Mouse (Mus musculus) heart, embryonic 16.5 days (tissue): ENCODE measurements at regions not wholly inside any gene's neighbourhood (a gene's known extent, or its start where the extent isn't known, plus 50 kb on each side); places are given as distances from the start of the nearest gene placed in this dataset.
A peak's percentile ranks its signal among the peaks of the same experiment; 100 is the strongest.

Source experiments
- ATAC-seq: fragments of 200-750 bp; cut with Nextera tagmentation; replicated peaks from 2 replicates; pipeline ENCODE4 v1.8.0; 2017; ENCODE audit warnings: moderate number of reproducible peaks; ENCODE audit not compliant: insufficient read depth, low FRiP score; ENCODE audit errors: extremely low read depth
- H3K27ac ChIP-seq: fragments of 300-500 bp; sonication (generic); 2 replicates; pipeline ENCODE4 v1.5.1; 2014; ENCODE audit warnings: mild to moderate bottlenecking, low read length, control low read depth, moderate library complexity
- H3K27me3 ChIP-seq: fragments of 300-500 bp; sonication (generic); 2 replicates; pipeline ENCODE4 v1.6.1; 2014; ENCODE audit warnings: low read length, mixed read lengths; ENCODE audit not compliant: control insufficient read depth, insufficient read depth
- H3K36me3 ChIP-seq: fragments of 300-500 bp; sonication (generic); 2 replicates; pipeline ENCODE4 v1.6.1; 2014; ENCODE audit not compliant: control insufficient read depth, insufficient read depth
- H3K4me1 ChIP-seq: fragments of 300-500 bp; sonication (generic); 2 replicates; pipeline ENCODE4 v1.6.1; 2014; ENCODE audit warnings: low read length, mixed read lengths; ENCODE audit not compliant: control insufficient read depth, insufficient read depth
- H3K4me2 ChIP-seq: fragments of 300-500 bp; sonication (generic); 2 replicates; pipeline ENCODE4 v1.6.1; 2014; ENCODE audit warnings: low read depth, mild to moderate bottlenecking, control low read depth, low read length
- H3K4me3 ChIP-seq: fragments of 300-500 bp; sonication (generic); 2 replicates; pipeline ENCODE4 v1.5.1; 2014; ENCODE audit warnings: mild to moderate bottlenecking, control low read depth, low read length
- H3K9ac ChIP-seq: fragments of 300-500 bp; sonication (generic); 2 replicates; pipeline ENCODE4 v1.6.1; 2014; ENCODE audit warnings: low read length, control low read depth
- H3K9me3 ChIP-seq: fragments of 300-500 bp; sonication (generic); replicated peaks from 2 replicates; pipeline ENCODE4 v1.6.1; 2016; ENCODE audit warnings: low read length; ENCODE audit not compliant: control insufficient read depth
- WGBS: fragments of 180-500 bp; shearing (Covaris S2); extraction: QIAGEN DNeasy Blood & Tissue Kit; methylation state at CpG from one replicate; pipeline ENCODE4 v1.1.7; 2014; 5-methylcytosine and 5-hydroxymethylcytosine counted together

DNA sequence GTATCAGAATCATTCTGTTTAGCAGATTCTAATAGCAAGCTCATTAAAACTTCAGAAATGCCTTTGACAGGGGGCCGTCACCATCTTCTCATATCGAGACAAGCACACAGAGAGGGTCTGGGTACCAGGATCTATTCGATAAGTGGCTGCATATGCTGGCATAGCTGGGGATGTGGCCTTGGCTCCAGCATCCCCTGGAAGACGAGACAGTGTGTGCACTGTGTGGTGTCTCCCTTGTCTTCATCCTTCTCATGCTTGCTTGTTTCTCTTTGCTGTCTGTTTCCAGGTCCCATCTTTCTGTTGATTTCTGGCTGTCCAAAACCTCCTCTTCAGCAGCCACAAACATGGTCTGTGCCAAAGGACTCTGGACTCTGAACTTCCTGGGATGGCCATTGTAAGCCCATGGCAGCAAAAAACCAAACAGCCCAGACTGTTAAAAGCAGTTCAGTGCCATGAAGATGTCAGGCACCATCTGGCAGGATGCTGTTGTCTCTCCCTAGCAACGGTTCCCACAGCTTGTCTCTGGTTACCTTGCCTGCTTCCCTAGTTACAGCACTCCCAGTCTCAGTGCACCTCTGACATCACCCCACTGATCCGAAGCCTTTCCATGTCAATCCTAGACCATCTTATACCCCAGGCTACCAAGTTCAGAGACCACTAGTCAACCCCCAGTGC is 56.5 kb downstream of the Kctd12 start:
- Histone ChIP-seq H3K36me3 (no peaks in the 10 kb centered on the region), H3K4me1 (no peaks in the 10 kb centered on the region), H3K9me3 (no peaks in the 10 kb centered on the region), H3K27ac (no peak overlapping the region), H3K27me3 (no peaks in the 10 kb centered on the region), H3K4me3 (no peak overlapping the region), H3K9ac (no peak overlapping the region), H3K4me2 (no peak overlapping the region)
- ATAC-seq, result no peak
- WGBS, result 70% methylated on average over 6 of the region's 6 CpGs

DNA sequence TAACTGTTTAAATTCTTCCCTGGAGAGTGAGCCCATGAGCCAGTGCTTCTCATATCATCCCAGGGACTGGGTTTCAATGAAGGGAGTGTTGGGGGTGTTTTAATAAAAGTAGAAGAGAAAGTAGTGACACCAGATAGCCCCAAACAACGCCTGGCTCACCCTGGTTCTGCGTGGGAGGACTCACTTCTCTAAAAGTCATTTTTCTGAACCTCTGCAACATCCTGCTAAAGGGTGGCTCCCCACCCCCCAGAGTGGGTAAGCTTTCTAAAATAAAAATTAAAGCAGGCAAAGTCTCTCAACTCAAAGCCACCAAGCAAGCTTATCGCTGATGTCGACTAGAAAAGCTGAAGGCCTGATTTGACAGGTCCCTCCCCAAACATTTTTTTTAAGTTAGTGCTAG is 57.8 kb downstream of the Kctd12 start:
- ATAC-seq, result no peak
- no peak overlapping the region for H3K27ac ChIP-seq
- no peaks in the 10 kb centered on the region for H3K27me3 ChIP-seq
- no peak overlapping the region for H3K4me3 ChIP-seq
- no peaks in the 10 kb centered on the region for H3K36me3 ChIP-seq
- no peaks in the 10 kb centered on the region for H3K9me3 ChIP-seq
- 59% methylated on average over 4 of the region's 4 CpGs for WGBS
- H3K9ac ChIP-seq, result no peak overlapping the region
- no peaks in the 10 kb centered on the region for H3K4me1 ChIP-seq
- no peak overlapping the region for H3K4me2 ChIP-seq

DNA sequence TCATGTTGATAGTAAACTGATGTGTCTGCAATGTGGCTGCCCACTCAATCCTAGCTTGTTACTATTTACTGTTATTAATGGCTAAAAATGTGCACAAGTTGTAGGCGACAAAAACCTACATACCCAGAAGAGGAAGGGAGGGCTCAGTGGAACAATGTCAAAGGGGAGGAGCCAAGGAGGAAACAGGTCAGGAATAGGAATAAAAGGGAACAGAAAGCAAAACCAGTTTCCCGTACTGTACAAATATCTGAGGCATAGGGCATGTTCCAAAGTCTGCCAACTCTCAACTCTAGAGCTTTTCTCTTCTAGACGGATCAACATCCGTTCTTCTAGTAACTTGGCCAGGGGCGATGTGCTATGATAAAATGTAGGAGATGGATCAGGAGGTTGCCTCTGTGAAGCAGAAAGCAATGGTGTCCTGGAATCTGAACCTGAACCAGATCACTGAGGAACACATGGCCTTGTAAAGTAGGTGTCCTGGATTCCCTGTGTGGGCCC is 59.9 kb downstream of the Kctd12 start:
- peaks cover 2% of the 10 kb centered on the region; the same call in 1 of the 2 replicates for H3K4me1 ChIP-seq
- H3K4me3 ChIP-seq, result no peak overlapping the region
- no peak overlapping the region for H3K27ac ChIP-seq
- no peaks in the 10 kb centered on the region for H3K36me3 ChIP-seq
- whole genome bisulfite sequencing, result 72% methylated on average over 5 of the region's 5 CpGs
- no peaks in the 10 kb centered on the region for H3K27me3 ChIP-seq
- H3K9me3 ChIP-seq, result no peaks in the 10 kb centered on the region
- no peak overlapping the region for H3K4me2 ChIP-seq
- ATAC-seq, result no peak
- no peak overlapping the region for H3K9ac ChIP-seq

DNA sequence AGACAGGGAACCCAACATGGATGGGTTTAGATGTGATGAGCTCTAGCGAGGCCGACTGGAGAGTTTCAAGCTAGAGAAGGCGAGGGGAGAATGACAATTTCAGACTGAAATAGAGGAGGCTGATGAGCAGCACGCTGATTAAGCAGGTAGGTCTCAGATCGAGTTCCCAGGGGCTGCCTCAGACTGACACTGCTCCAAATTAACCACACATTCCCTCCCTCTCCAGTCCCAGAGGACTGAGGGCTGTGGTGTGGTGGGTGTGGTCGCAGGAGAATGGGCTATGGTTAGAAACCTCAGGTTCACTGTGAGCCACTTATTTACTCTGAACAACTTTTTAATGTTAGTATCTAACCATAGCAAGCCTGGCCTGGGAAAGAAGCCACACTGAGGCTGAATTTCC is 62.0 kb downstream of the Kctd12 start:
- Histone ChIP-seq H3K9me3 (no peaks in the 10 kb centered on the region), H3K36me3 (no peaks in the 10 kb centered on the region), H3K4me1 (peaks cover 2% of the 10 kb centered on the region; the same call in 1 of the 2 replicates), H3K27me3 (no peaks in the 10 kb centered on the region), H3K27ac (no peak overlapping the region), H3K4me2 (no peak overlapping the region), H3K9ac (no peak overlapping the region), H3K4me3 (no peak overlapping the region)
- 73% methylated on average over 6 of the region's 6 CpGs for WGBS
- no peak for ATAC-seq

DNA sequence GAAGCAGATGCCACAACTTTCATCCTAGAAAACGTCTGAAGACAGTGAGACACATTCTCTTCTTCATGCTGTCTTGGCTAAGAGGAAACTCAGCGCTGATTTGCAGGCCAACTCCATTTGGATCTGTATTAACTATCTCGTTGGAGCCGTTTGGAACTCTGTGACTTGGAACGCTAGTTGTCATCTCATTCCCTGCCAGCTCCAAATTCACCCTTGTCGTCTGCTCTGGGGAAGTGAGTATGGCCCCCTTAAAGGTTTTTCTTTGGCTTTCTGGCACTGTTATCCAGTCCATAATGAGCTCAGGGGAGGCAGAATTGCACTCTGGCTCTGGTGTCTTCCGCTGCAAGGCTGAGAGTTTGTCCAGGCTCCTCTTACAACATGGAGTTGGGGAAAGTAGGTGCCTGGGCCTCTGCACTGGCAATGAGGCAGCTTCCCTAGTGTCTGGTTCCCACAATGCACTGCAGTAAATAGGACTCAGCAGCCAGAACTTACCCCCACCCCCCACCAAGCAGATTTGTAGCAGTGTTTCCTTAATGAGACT is 63.1 kb downstream of the Kctd12 start:
- no peak; the same call in 1 of the 2 replicates for ATAC-seq
- Histone ChIP-seq H3K4me2 (no peak overlapping the region), H3K4me1 (peaks cover 2% of the 10 kb centered on the region; the same call in 1 of the 2 replicates), H3K36me3 (no peaks in the 10 kb centered on the region), H3K27me3 (no peaks in the 10 kb centered on the region), H3K4me3 (no peak overlapping the region), H3K27ac (no peak overlapping the region), H3K9me3 (no peaks in the 10 kb centered on the region), H3K9ac (no peak overlapping the region)
- WGBS, result 64% methylated on average over 7 of the region's 7 CpGs

DNA sequence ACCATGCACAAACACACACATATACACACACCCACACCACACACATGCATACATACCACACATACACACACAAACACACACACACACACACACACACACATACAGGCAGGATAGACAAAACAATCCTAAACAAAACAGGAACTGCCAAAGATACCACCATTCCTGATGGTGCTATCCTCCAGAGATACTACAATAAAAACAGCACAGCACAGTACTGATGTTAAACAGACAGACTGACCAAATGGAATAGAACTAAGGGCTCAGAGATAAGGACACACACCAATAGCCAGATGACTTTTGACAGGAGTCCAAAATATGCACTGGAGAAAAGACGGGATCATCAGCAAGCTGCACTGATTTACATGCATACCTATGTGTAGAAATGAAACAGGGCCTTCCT is 64.5 kb downstream of the Kctd12 start:
- peak; percentile 59; the same call in 1 of the 2 replicates for ATAC-seq
- Histone ChIP-seq H3K27me3 (no peaks in the 10 kb centered on the region), H3K27ac (no peak overlapping the region), H3K36me3 (no peaks in the 10 kb centered on the region), H3K9ac (no peak overlapping the region), H3K4me1 (peaks cover 2% of the 10 kb centered on the region; the same call in 1 of the 2 replicates), H3K4me3 (no peak overlapping the region), H3K4me2 (no peak overlapping the region), H3K9me3 (no peaks in the 10 kb centered on the region)
- 18% methylated on average over 1 of the region's 1 CpGs for WGBS

DNA sequence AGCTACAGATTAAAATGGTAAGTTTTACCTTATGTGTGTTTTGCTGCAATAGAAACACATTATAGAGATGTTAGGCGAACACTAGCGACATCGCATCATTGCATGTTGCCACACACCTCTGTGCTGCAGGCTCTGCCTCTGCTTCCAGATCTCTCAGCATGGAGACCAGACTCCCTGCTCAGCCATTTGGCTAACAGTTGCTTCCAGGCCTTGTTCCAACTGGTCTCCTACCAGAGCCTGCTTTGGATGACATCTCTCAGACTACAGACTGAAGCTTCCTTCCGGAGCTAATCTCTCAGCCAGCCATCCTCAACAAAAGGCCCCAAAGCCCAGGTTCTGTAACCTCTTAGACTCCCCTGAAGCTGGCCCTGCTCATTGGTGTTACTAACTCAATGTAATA is 66.5 kb downstream of the Kctd12 start:
- WGBS, result 86% methylated on average over 4 of the region's 4 CpGs
- Histone ChIP-seq H3K36me3 (no peaks in the 10 kb centered on the region), H3K27me3 (no peaks in the 10 kb centered on the region), H3K9ac (no peak overlapping the region), H3K9me3 (no peaks in the 10 kb centered on the region), H3K4me1 (peaks cover 2% of the 10 kb centered on the region; the same call in 1 of the 2 replicates), H3K4me3 (no peak overlapping the region), H3K27ac (no peak overlapping the region), H3K4me2 (no peak overlapping the region)
- ATAC-seq, result no peak

DNA sequence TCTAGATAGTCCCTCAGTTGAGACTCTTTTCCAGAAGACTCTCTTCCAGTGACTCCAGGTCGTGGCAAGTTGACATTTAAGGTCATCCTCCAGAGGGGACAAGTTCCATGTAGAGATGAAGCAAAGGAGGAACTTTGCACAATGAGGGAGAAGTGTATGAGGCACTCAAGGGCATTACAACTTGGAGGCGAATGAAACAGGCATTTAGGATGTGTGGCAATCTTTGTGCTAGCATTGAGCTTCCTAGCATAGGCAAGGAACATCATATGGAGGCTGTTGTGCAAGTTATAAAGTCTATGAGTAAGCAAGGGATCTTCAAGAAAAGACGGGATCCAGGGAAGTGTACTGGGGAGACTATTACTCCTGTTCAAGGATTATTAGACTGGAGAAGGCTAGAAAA is 70.9 kb downstream of the Kctd12 start:
- Histone ChIP-seq H3K27ac (no peak overlapping the region), H3K4me3 (no peak overlapping the region), H3K9ac (no peak overlapping the region), H3K36me3 (no peaks in the 10 kb centered on the region), H3K27me3 (no peaks in the 10 kb centered on the region), H3K4me1 (no peaks in the 10 kb centered on the region), H3K4me2 (no peak overlapping the region), H3K9me3 (no peaks in the 10 kb centered on the region)
- no peak for ATAC-seq
- WGBS, result 64% methylated on average over 3 of the region's 3 CpGs

DNA sequence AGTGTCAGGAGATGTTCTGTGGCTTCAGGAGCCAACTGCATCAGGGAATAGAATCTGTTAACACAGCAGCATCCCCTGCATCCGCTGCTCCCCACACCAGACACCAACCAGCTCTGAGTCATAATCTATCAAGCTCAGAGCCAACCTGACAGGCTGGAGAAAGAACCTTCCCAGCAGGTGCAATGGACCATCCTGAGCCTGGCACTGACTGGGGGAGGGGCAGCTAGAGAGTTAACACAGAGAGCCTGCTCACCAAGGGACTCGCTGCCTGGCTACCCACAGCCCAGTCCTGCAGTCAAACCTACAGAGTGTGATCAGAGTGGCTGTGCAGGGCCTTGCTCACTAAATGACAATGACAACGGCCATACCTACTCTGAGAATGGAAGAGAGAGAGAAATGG is 73.4 kb downstream of the Kctd12 start:
- no peak for ATAC-seq
- Histone ChIP-seq H3K9me3 (no peaks in the 10 kb centered on the region), H3K27ac (no peak overlapping the region), H3K9ac (no peak overlapping the region), H3K4me2 (no peak overlapping the region), H3K4me3 (no peak overlapping the region), H3K36me3 (no peaks in the 10 kb centered on the region), H3K4me1 (no peaks in the 10 kb centered on the region), H3K27me3 (no peaks in the 10 kb centered on the region)
- WGBS, result 58% methylated on average over 3 of the region's 3 CpGs
